Mouse (Mus musculus) thymus, adult 2 months (tissue): ENCODE measurements at regions not wholly inside any gene's neighbourhood (a gene's known extent, or its start where the extent isn't known, plus 50 kb on each side); places are given as distances from the start of the nearest gene placed in this dataset.

Source experiments
- CTCF ChIP-seq: fragments of 200-500 bp; IDR thresholded peaks from 2 replicates; pipeline ENCODE4 v1.5.1; 2012; ENCODE audit warnings: mild to moderate bottlenecking, control low read depth, low read length, moderate library complexity, borderline replicate concordance; ENCODE audit not compliant: control insufficient read depth, poor library complexity, insufficient read depth; ENCODE audit errors: extremely low read depth
- POLR2A ChIP-seq: fragments of 200-500 bp; IDR thresholded peaks from 2 replicates; pipeline ENCODE4 v1.6.1; 2012; ENCODE audit warnings: mild to moderate bottlenecking, low read length, control low read depth, moderate library complexity; ENCODE audit not compliant: control insufficient read depth, poor library complexity, insufficient read depth; ENCODE audit errors: extremely low read depth

- TF ChIP-seq POLR2A (no peak), CTCF (no peak)
These were observed 952.2 kb upstream of the Sel1l start for GRCm38 (mm10) chr12:92801121-92801520.
